Comparison of ENCODE assay signal across 14 mouse cellular contexts in the genomic region with DNA sequence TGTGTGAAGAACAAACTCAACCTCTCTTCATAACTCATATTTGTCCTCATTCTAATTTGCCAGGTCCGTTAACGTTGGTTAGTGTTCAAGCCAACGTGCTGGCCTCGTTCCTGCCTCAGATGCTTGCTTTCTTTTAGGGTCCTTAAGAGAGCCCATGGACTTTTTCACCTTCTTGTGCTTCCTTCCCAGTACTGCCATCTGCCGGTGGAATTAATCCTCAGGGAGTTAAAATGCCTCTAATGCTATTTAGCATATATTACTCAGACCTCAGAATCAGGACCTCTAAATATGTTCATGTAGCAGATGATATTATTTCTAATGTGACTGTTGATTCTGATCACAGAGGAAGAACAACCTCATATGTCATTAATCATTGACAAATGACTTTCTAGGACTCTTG. TPM values are rescaled to one million over a fixed set of nuclear protein-coding genes. Genes with fewer than 3 reads are reported as not detected.
DNase-seq lines count a peak whose midpoint lies in the region; ATAC-seq and TF ChIP-seq lines count a peak whose summit lies in the region.
"Had no signal": no experiment of that assay in that cellular context is flagged by ENCODE, and none has a peak within 500 bp of the region (broad histone marks: within the 10 kb centered on the region; RNA-seq: fewer than 3 reads in every experiment).

No protein-coding gene starts in this region.

- H3K4me1 ChIP-seq in kidney, adult 2 months (ENCODE audit: control insufficient read depth, insufficient read depth, low read length) = no peaks in the 10 kb centered on the region
- no peaks in the 10 kb centered on the region for H3K4me1 ChIP-seq in kidney, embryonic 14.5 days (ENCODE audit: control insufficient read depth, insufficient read depth, low read length)
- H3K4me1 ChIP-seq in forebrain, postnatal 0 days (ENCODE audit: insufficient read depth) = no peaks in the 10 kb centered on the region
- H3K4me1 ChIP-seq in embryonic facial prominence, embryonic 10.5 days = no peaks in the 10 kb centered on the region

- H3K9me3 ChIP-seq in kidney, embryonic 14.5 days (ENCODE audit: control insufficient read depth, low read length) = no peaks in the 10 kb centered on the region
- H3K9me3 ChIP-seq in forebrain, postnatal 0 days (ENCODE audit: low read length) = no peaks in the 10 kb centered on the region
- H3K9me3 ChIP-seq in embryonic facial prominence, embryonic 10.5 days = no peaks in the 10 kb centered on the region
- H3K9me3 ChIP-seq: hindbrain, embryonic 10.5 days had no signal

- no peak for TF ChIP-seq POLR2A in kidney, adult 2 months (IDR thresholded peaks at IDR 0.05; ENCODE audit: low read depth, low read length)

- H3K36me3 ChIP-seq in kidney, adult 2 months (ENCODE audit: control insufficient read depth, insufficient read depth, low read length) = no peaks in the 10 kb centered on the region
- H3K36me3 ChIP-seq in kidney, embryonic 14.5 days (ENCODE audit: control insufficient read depth, insufficient read depth, low read length) = no peaks in the 10 kb centered on the region
- H3K36me3 ChIP-seq in forebrain, postnatal 0 days (ENCODE audit: insufficient read depth) = no peaks in the 10 kb centered on the region
- no peaks in the 10 kb centered on the region for H3K36me3 ChIP-seq in embryonic facial prominence, embryonic 10.5 days (replicated peaks)
- H3K36me3 ChIP-seq: hindbrain, embryonic 10.5 days had no signal

- H3K27me3 ChIP-seq in kidney, adult 2 months (replicated peaks; ENCODE audit: control insufficient read depth, insufficient read depth, low read length) = no peaks in the 10 kb centered on the region
- H3K27me3 ChIP-seq in kidney, embryonic 14.5 days (ENCODE audit: control insufficient read depth, insufficient read depth, low read length) = no peaks in the 10 kb centered on the region
- H3K27me3 ChIP-seq in forebrain, postnatal 0 days (ENCODE audit: insufficient read depth, low read length) = no peaks in the 10 kb centered on the region
- H3K27me3 ChIP-seq in embryonic facial prominence, embryonic 10.5 days (replicated peaks; ENCODE audit: low read depth, poor library complexity, severe bottlenecking) = no peaks in the 10 kb centered on the region

- H3K9ac ChIP-seq in kidney, embryonic 14.5 days (ENCODE audit: low read depth, low read length) = no peak overlapping the region
- no peak overlapping the region for H3K9ac ChIP-seq in forebrain, postnatal 0 days
- H3K9ac ChIP-seq: liver, embryonic 14.5 days had no signal

- H3K4me2 ChIP-seq in kidney, embryonic 14.5 days (replicated peaks; ENCODE audit: low read depth, low read length) = no peak overlapping the region
- H3K4me2 ChIP-seq in forebrain, postnatal 0 days (ENCODE audit: low read depth) = no peak overlapping the region

- DNase-seq in kidney, adult 2 months = peak; percentile 27
- DNase-seq in urinary bladder, postnatal 14 days (ENCODE audit: low spot score) = peak; percentile 12
- DNase-seq in urinary bladder, postnatal 10 days (ENCODE audit: low spot score) = no peak
- peak; percentile 37 for DNase-seq in induced T-regulatory cell, adult 2 months (ENCODE audit: low read depth)
- no peak for DNase-seq in forebrain, postnatal 0 days
- no peak for DNase-seq in layer of hippocampus, adult 11-12 months (ENCODE audit: low spot score)
- no peak for DNase-seq in embryonic facial prominence, embryonic 10.5 days (ENCODE audit: low spot score)
- DNase-seq: cerebellum, adult 9-10 months; gastrocnemius, postnatal 25 days had no signal

- no peak for ATAC-seq in kidney, embryonic 14.5 days (ENCODE audit: low FRiP score, low TSS enrichment)
- no peak for ATAC-seq in forebrain, postnatal 0 days
- ATAC-seq: activated CD4-positive, CD25-positive, alpha-beta regulatory T cell, adult 4 months had no signal

- TF ChIP-seq CTCF in kidney, adult 2 months (conservative IDR thresholded peaks at IDR 0.05; ENCODE audit: insufficient read depth, insufficient read length, low read depth, low read length) = no peak
- TF ChIP-seq CTCF in forebrain, postnatal 0 days (IDR thresholded peaks at IDR 0.05; ENCODE audit: low read depth) = no peak; the same call in 1 of the 2 replicates

- H3K27ac ChIP-seq in kidney, adult 2 months (ENCODE audit: insufficient read depth, low read depth, low read length) = no peak overlapping the region
- no peak overlapping the region for H3K27ac ChIP-seq in kidney, embryonic 14.5 days (ENCODE audit: low read depth, low read length)
- H3K27ac ChIP-seq in forebrain, postnatal 0 days (ENCODE audit: low read depth, low read length) = no peak overlapping the region
- H3K27ac ChIP-seq in embryonic facial prominence, embryonic 10.5 days (replicated peaks) = no peak overlapping the region
- H3K27ac ChIP-seq: hindbrain, embryonic 10.5 days; liver, embryonic 14.5 days had no signal

- no peak overlapping the region for H3K4me3 ChIP-seq in kidney, adult 2 months (ENCODE audit: insufficient read depth, low read depth, low read length)
- no peak overlapping the region for H3K4me3 ChIP-seq in kidney, embryonic 14.5 days (ENCODE audit: low read length)
- no peak overlapping the region for H3K4me3 ChIP-seq in forebrain, postnatal 0 days (ENCODE audit: low read depth, low read length)
- no peak overlapping the region for H3K4me3 ChIP-seq in embryonic facial prominence, embryonic 10.5 days
- H3K4me3 ChIP-seq: hindbrain, embryonic 10.5 days had no signal

- WGBS in kidney, adult 2 months = 61% methylated on average over 5 of the region's 5 CpGs
- 54% methylated on average over 5 of the region's 5 CpGs for WGBS in kidney, embryonic 14.5 days
- 66% methylated on average over 5 of the region's 5 CpGs for WGBS in forebrain, postnatal 0 days
- 58% methylated on average over 5 of the region's 5 CpGs for WGBS in embryonic facial prominence, embryonic 10.5 days

RNA-seq across cellular contexts. Expression of gene Sele, which starts 20.6 kb away (rescaled TPM):
- 0.37 and 0.42 TPM in 2 replicates for polyA plus RNA-seq in kidney, adult 2 months (2012; rRNA removed)
- polyA plus RNA-seq in kidney, embryonic 14.5 days (2014; fragmentation: Nextera tagmentation; extraction: Ambion mirVana) = not detected in 2 replicates
- not detected in 2 replicates for total RNA-seq in forebrain, postnatal 0 days (2014; rRNA removed)
- not detected in 2 replicates for polyA plus RNA-seq in forebrain, postnatal 0 days (2015; fragmentation: Nextera tagmentation; extraction: Ambion mirVana)
- polyA plus RNA-seq in embryonic facial prominence, embryonic 10.5 days (2016; fragmentation: Nextera tagmentation; extraction: Ambion mirVana) = not detected in 2 replicates
- total RNA-seq: layer of hippocampus, postnatal 10 days had no signal
- polyA plus RNA-seq: activated CD4-positive, CD25-positive, alpha-beta regulatory T cell, adult 4 months; hindbrain, embryonic 10.5 days had no signal

RNA-seq across cellular contexts. Expression of gene Mettl18, which starts 32.7 kb away (rescaled TPM):
- 0.98 and 1.4 TPM in 2 replicates for polyA plus RNA-seq in kidney, adult 2 months (2012; rRNA removed)
- polyA plus RNA-seq in kidney, embryonic 14.5 days (2014; fragmentation: Nextera tagmentation; extraction: Ambion mirVana) = 9.5 and 9.6 TPM in 2 replicates
- total RNA-seq in forebrain, postnatal 0 days (2014; rRNA removed) = 4.9 and 9.5 TPM in 2 replicates
- 6.4 and 6.8 TPM in 2 replicates for polyA plus RNA-seq in forebrain, postnatal 0 days (2015; fragmentation: Nextera tagmentation; extraction: Ambion mirVana)
- 10.9 and 11.8 TPM in 2 replicates for polyA plus RNA-seq in embryonic facial prominence, embryonic 10.5 days (2016; fragmentation: Nextera tagmentation; extraction: Ambion mirVana)

RNA-seq across cellular contexts. Expression of gene BC055324, which starts 32.8 kb away (rescaled TPM):
- polyA plus RNA-seq in kidney, adult 2 months (2012; rRNA removed) = 0.49 and 1.0 TPM in 2 replicates
- polyA plus RNA-seq in kidney, embryonic 14.5 days (2014; fragmentation: Nextera tagmentation; extraction: Ambion mirVana) = 19.8 and 32.6 TPM in 2 replicates
- 4.9 and 5.0 TPM in 2 replicates for total RNA-seq in forebrain, postnatal 0 days (2014; rRNA removed)
- 1.6 and 1.7 TPM in 2 replicates for polyA plus RNA-seq in forebrain, postnatal 0 days (2015; fragmentation: Nextera tagmentation; extraction: Ambion mirVana)
- 46.6 and 48.2 TPM in 2 replicates for polyA plus RNA-seq in embryonic facial prominence, embryonic 10.5 days (2016; fragmentation: Nextera tagmentation; extraction: Ambion mirVana)

RNA-seq across cellular contexts. Expression of gene Sell, which starts 34.4 kb away (rescaled TPM):
- 0.33 and 7.3 TPM in 2 replicates for polyA plus RNA-seq in kidney, adult 2 months (2012; rRNA removed)
- polyA plus RNA-seq in kidney, embryonic 14.5 days (2014; fragmentation: Nextera tagmentation; extraction: Ambion mirVana) = 0.03 and 0.45 TPM in 2 replicates
- total RNA-seq in forebrain, postnatal 0 days (2014; rRNA removed) = 0.14 and 0.15 TPM in 2 replicates
- 0.11 and 0.14 TPM in 2 replicates for polyA plus RNA-seq in forebrain, postnatal 0 days (2015; fragmentation: Nextera tagmentation; extraction: Ambion mirVana)
- not detected in 2 replicates for polyA plus RNA-seq in embryonic facial prominence, embryonic 10.5 days (2016; fragmentation: Nextera tagmentation; extraction: Ambion mirVana)

Comparison
In these comparisons a context has a peak if more than half of its experiments do, and no peak if none do; other contexts are left out.
1. DNase-seq: peak in kidney, adult 2 months (single experiment), urinary bladder, postnatal 14 days (single experiment) and induced T-regulatory cell, adult 2 months (single experiment); none in urinary bladder, postnatal 10 days (single experiment), forebrain, postnatal 0 days (single experiment), layer of hippocampus, adult 11-12 months (single experiment) and embryonic facial prominence, embryonic 10.5 days (single experiment).